Mouse (Mus musculus): ENCODE measurements around the gene Gm9945.

The Gm9945 gene

DNA sequence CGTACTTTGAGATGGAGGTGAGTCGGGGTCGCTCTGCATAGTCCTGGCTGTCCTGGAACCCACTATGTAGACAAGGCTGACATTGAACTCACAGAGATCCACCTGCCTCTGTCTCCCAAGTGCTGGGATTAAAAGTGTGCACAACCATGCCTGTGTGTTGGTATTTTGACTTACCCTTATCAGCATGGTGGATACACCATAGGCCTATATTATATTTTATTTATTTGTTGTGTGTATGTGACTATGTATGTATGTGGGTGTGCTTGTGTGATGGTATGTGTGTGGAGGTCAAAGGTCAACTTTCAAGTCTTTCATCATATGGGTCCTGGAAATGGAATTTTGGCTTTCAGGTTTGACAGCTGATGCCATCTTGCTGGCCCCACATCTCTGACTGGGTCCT is 42.4 kb downstream of the Gm9945 start:
- no peak for DNase-seq (ENCODE audit: low read depth, low spot score)

DNA sequence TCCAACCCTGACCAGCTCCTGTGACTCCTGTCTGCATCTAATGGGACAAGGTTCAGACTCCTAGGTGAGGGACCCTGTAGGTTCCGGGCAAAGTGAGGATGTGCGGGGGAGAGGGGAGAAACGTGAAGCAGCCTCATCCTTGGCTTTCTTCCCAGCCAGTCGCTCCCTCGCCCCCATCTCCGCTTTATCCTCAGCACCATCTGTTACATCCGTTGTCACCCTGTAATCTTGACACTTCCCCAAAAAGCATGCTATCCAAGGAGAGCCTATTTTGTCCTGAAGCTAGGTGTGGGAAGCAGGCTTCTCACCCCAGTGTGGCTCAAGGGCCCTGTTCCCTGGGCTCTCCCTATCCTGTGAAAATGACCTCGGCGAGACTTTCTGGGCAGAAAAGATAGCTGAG is 43.0 kb downstream of the Gm9945 start:
- no peak for DNase-seq (ENCODE audit: low read depth, low spot score)

DNA sequence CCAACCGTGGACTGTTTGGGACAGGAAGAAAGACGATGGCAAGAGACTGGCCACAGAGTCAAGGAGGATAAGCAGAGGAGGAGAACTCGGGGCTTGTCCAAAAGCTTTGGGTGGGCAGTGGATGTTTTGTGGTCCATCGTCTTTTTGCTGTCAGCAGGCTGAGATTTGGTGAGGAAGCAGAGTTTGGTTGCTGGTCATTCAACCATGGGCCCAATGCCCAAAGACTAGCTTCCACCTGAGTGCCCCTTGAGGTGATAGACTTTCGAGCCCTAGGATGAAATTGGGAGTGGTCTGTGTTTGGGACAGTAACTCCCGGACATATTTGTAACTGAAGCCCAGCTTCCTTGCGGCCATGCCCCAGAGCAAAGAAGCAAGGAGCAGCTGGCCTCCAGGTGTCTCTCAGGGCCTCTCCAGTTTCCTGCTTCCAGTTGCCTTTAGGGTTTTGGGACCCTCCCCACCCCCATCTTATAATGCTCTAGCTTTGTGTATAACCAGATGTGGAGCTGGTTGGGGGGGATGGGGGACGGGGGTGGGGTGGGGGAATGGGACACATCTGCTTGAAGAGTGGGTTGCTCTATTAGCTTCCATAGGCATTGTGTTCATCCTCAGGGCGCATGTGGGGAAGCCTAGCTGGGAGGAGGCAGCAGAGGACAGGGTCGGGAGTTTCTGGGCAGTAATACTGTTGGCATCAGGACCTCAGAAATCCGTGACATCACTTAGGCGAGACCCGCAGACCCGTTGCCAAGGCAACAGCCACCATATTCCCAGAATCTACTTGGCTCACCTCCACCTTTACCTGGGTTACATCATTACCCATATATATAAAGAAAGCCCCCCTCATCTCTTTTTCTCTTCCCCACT is 43.8 kb downstream of the Gm9945 start:
- DNase-seq (ENCODE audit: low read depth, low spot score) = no peak

DNA sequence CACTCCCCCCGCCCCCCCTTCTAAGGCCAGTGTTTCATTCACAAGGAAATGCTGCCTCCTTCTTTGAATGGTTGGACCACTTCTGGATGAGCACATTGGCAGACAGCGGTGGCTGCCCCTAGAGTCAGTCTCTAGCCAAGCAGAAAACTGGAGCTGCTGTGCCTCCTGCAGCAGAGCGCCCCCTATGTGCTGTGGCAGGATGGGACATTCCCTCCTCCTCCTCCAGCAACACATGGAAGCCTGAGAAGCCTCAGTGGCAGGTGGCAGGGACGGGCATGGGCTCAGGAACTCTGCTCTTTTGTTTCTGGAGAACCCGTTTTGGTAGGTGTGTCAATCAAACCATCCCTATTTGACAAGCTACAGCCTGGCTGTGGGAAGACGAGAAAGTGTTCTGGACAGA is 44.9 kb downstream of the Gm9945 start:
- DNase-seq (ENCODE audit: low read depth, low spot score) = no peak

- DNase-seq (ENCODE audit: low read depth, low spot score) = no peak
These were observed 45.5 kb downstream of the Gm9945 start for GRCm38 (mm10) chr11:53525461-53525860.

- DNase-seq (ENCODE audit: low read depth, low spot score) = no peak
These were observed 48.7 kb downstream of the Gm9945 start for GRCm38 (mm10) chr11:53528397-53529252.

DNA sequence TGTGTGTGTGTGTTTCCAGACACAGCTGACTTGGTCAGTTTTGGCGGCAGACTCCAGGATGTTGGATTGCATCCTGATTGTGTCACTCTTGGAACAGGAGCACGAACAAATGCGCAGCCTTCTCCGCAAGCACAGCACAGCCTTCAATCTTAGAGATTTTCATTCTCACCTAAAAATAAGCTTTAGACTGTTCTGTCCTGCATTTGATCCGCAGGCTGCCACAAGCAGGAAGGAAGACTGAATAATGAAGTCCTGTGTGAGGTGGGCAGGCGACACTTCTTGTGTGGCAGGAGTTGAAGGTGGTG is 49.2 kb downstream of the Gm9945 start:
- peak; percentile 77 for DNase-seq (ENCODE audit: low read depth, low spot score)

- DNase-seq (ENCODE audit: low read depth, low spot score) = no peak
These were observed 50.0 kb downstream of the Gm9945 start for GRCm38 (mm10) chr11:53530001-53530400.
